Mouse (Mus musculus) MEL (cell line): ENCODE results near the gene Jarid2. TPM values are rescaled to one million over a fixed set of nuclear protein-coding genes. Genes with fewer than 3 reads are reported as not detected.

Experiments used
- DNase-seq: peaks from one replicate; pipeline ENCODE4 v3.0.0; 2011; ENCODE audit warnings: low read depth, low spot score
- H3K27ac ChIP-seq: 2 replicates; pipeline ENCODE4 v1.5.1; 2012; ENCODE audit warnings: low read depth, mild to moderate bottlenecking, control low read depth, low read length, moderate library complexity; ENCODE audit not compliant: control insufficient read depth
- H3K27me3 ChIP-seq, 2 experiments: fragments of 150-350 bp in 1 of 2; sonication (generic) in 1 of 2; 2 replicates each; pipeline ENCODE4 v1.6.1; 2012; ENCODE audit warnings: low read length in 2 of 2, mild to moderate bottlenecking in 2 of 2, improper control_type of control experiment in 1 of 2, moderate library complexity in 1 of 2; ENCODE audit not compliant: insufficient read depth in 2 of 2, control insufficient read depth in 1 of 2
- H3K36me3 ChIP-seq, 2 experiments: 2 replicates each; pipeline ENCODE4 v1.6.1; 2012 to 2014; ENCODE audit warnings: low read length in 2 of 2, improper control_type of control experiment in 1 of 2, inconsistent platforms in 1 of 2, mild to moderate bottlenecking in 1 of 2; ENCODE audit not compliant: insufficient read depth in 2 of 2, control insufficient read depth in 1 of 2
- H3K4me1 ChIP-seq, 2 experiments: fragments of 150-350 bp in 1 of 2; sonication (generic) in 1 of 2; 2 replicates each; pipeline ENCODE4 v1.6.1; 2012; ENCODE audit warnings: low read length in 2 of 2, improper control_type of control experiment in 1 of 2, mild to moderate bottlenecking in 1 of 2; ENCODE audit not compliant: insufficient read depth in 2 of 2, control insufficient read depth in 1 of 2
- H3K4me3 ChIP-seq, 2 experiments: fragments of 150-350 bp in 1 of 2; sonication (generic) in 1 of 2; 2 replicates each; pipeline ENCODE4 v1.5.1; 2012; ENCODE audit warnings: low read depth in 2 of 2, low read length in 2 of 2, mild to moderate bottlenecking in 2 of 2, moderate library complexity in 2 of 2, control low read depth in 1 of 2, improper control_type of control experiment in 1 of 2; ENCODE audit not compliant: control insufficient read depth in 1 of 2, insufficient read depth in 1 of 2
- H3K79me2 ChIP-seq: 2 replicates; pipeline ENCODE4 v1.6.1; 2012; ENCODE audit warnings: mild to moderate bottlenecking, low read length, moderate library complexity; ENCODE audit not compliant: control insufficient read depth, poor library complexity, insufficient read depth
- H3K9ac ChIP-seq: 2 replicates; pipeline ENCODE4 v1.6.1; 2012; ENCODE audit warnings: low read depth, mild to moderate bottlenecking, control low read depth, low read length, moderate library complexity; ENCODE audit not compliant: control insufficient read depth, poor library complexity, severe bottlenecking
- H3K9me3 ChIP-seq: fragments of 150-350 bp; sonication (generic); replicated peaks from 2 replicates; pipeline ENCODE4 v1.6.1; 2012; ENCODE audit warnings: mild to moderate bottlenecking, low read length, improper control_type of control experiment, moderate library complexity; ENCODE audit not compliant: insufficient read depth
- CTCF ChIP-seq, 3 experiments: IDR thresholded peaks in 2 of 3; conservative IDR thresholded peaks in 1 of 3; 2 replicates each; pipeline ENCODE4 v1.5.1; 2011 to 2012; ENCODE audit warnings: low read length in 3 of 3, low read depth in 2 of 3, mild to moderate bottlenecking in 2 of 3, improper control_type of control experiment in 1 of 3, inconsistent platforms in 1 of 3, mixed read lengths in 1 of 3, moderate library complexity in 1 of 3; ENCODE audit not compliant: control insufficient read depth in 1 of 3, insufficient read depth in 1 of 3, poor library complexity in 1 of 3, severe bottlenecking in 1 of 3
- EP300 ChIP-seq, 2 experiments: IDR thresholded peaks; 2 replicates each; pipeline ENCODE4 v1.6.1; 2011; ENCODE audit warnings: improper control_type of control experiment in 2 of 2, low read length in 2 of 2, low read depth in 1 of 2, mild to moderate bottlenecking in 1 of 2
- GABPA ChIP-seq: IDR thresholded peaks from 2 replicates; pipeline ENCODE4 v1.6.1; 2012; ENCODE audit warnings: low read depth, mild to moderate bottlenecking, inconsistent platforms, low read length, improper control_type of control experiment, moderate library complexity
- HCFC1 ChIP-seq: IDR thresholded peaks from 2 replicates; pipeline ENCODE4 v1.6.1; 2012; ENCODE audit warnings: low read depth, mild to moderate bottlenecking, inconsistent platforms, low read length, improper control_type of control experiment, moderate library complexity
- KAT2A ChIP-seq: conservative IDR thresholded peaks from 2 replicates; pipeline ENCODE4 v1.6.1; 2012; ENCODE audit warnings: low read depth, low read length, improper control_type of control experiment, inconsistent platforms
- MXI1 ChIP-seq: IDR thresholded peaks from 2 replicates; pipeline ENCODE4 v1.6.1; 2011; ENCODE audit warnings: mild to moderate bottlenecking, low read depth, low read length, improper control_type of control experiment
- MYC ChIP-seq: IDR thresholded peaks from 2 replicates; pipeline ENCODE4 v1.6.1; 2011; ENCODE audit warnings: low read depth, mild to moderate bottlenecking, low read length, improper control_type of control experiment, moderate library complexity
- RCOR1 ChIP-seq: IDR thresholded peaks from 2 replicates; pipeline ENCODE4 v1.6.1; 2012; ENCODE audit warnings: low read depth, mild to moderate bottlenecking, inconsistent platforms, low read length, improper control_type of control experiment
- TBP ChIP-seq: IDR thresholded peaks from 2 replicates; pipeline ENCODE4 v1.8.0; 2011; ENCODE audit warnings: low read depth, low read length, improper control_type of control experiment
- TCF12 ChIP-seq: IDR thresholded peaks from 2 replicates; pipeline ENCODE4 v1.6.1; 2014; ENCODE audit warnings: low read depth, mild to moderate bottlenecking, inconsistent platforms, low read length, improper control_type of control experiment, moderate library complexity
- UBTF ChIP-seq: IDR thresholded peaks from 2 replicates; pipeline ENCODE4 v1.6.1; 2012; ENCODE audit warnings: low read depth, mild to moderate bottlenecking, inconsistent platforms, low read length, improper control_type of control experiment, moderate library complexity, borderline replicate concordance; ENCODE audit not compliant: insufficient read depth
- USF2 ChIP-seq, 2 experiments: IDR thresholded peaks; 2 replicates each; pipeline ENCODE4 v1.6.1; 2011 to 2012; ENCODE audit warnings: improper control_type of control experiment in 2 of 2, low read length in 2 of 2, borderline replicate concordance in 1 of 2, inconsistent platforms in 1 of 2, low read depth in 1 of 2, mild to moderate bottlenecking in 1 of 2; ENCODE audit not compliant: insufficient read depth in 1 of 2
- ZKSCAN1 ChIP-seq: IDR thresholded peaks from 2 replicates; pipeline ENCODE4 v1.6.1; 2012; ENCODE audit warnings: low read depth, mild to moderate bottlenecking, inconsistent platforms, low read length, improper control_type of control experiment, moderate library complexity
- ZNF384 ChIP-seq: IDR thresholded peaks from 2 replicates; pipeline ENCODE4 v1.6.1; 2012; ENCODE audit warnings: low read depth, mild to moderate bottlenecking, inconsistent platforms, low read length, improper control_type of control experiment
- polyA plus RNA-seq, 2 experiments: library from polyadenylated mRNA; stranded (reverse) in 1 of 2; unstranded in 1 of 2; fragments of >175 nt in 1 of 2; fragments of >200 nt in 1 of 2; gene quantifications; 2 replicates each; pipeline versions ENCODE4 v1.2.1 to v1.2.4; 2012; ENCODE audit warnings: low replicate concordance in 2 of 2, low read depth in 1 of 2; ENCODE audit not compliant: insufficient read length in 2 of 2, insufficient read depth in 1 of 2, missing spikeins in 1 of 2
- total RNA-seq: library from RNA; depleted of rRNA; stranded (reverse); fragments of 300-350 nt; gene quantifications from 2 replicates; pipeline ENCODE4 v1.2.3, GENCODE M21; 2012

Jarid2 gene
- total and polyA plus RNA-seq, 3 experiments = 5.4 to 76.5 (median 21.2) TPM

- H3K9ac ChIP-seq = no peak overlapping the region
- TF ChIP-seq TCF12 (no peak), ZKSCAN1 (no peak), TBP (no peak), MXI1 (no peak), ZNF384 (no peak), KAT2A (no peak), CTCF (IDR thresholded peaks at IDR 0.05 in 2 of 3, conservative IDR thresholded peaks at IDR 0.05 in 1 of 3; ENCODE audit: control insufficient read depth in 1 of 3, insufficient read depth in 1 of 3, low read depth in 2 of 3, low read length in 3 of 3, poor library complexity in 1 of 3, severe bottlenecking in 1 of 3) (no peak), USF2 (IDR thresholded peaks at IDR 0.05; ENCODE audit: borderline replicate concordance in 1 of 2, insufficient read depth in 1 of 2, low read depth in 1 of 2, low read length in 2 of 2) (no peak)
- H3K79me2 ChIP-seq = no peaks in the 10 kb centered on the region
- H3K27ac ChIP-seq = no peak overlapping the region
- no peak overlapping the region for H3K4me3 ChIP-seq
- H3K36me3 ChIP-seq = peaks cover 0 to 9% of the 10 kb centered on the region in 2 experiments; a peak in 2 of 4 replicates
- peaks cover 8 to 11% of the 10 kb centered on the region in 2 experiments for H3K4me1 ChIP-seq
- H3K9me3 ChIP-seq = no peaks in the 10 kb centered on the region
- no peak for DNase-seq
- no peaks in the 10 kb centered on the region for H3K27me3 ChIP-seq
Measured at GRCm38 (mm10) chr13:44706206-44706915, 22.9 kb upstream of the Jarid2 start.

GRCm38 (mm10) chr13:44707176-44707575 lies 22.1 kb upstream of the Jarid2 start:
- no peak overlapping the region for H3K27ac ChIP-seq
- DNase-seq = no peak
- H3K9me3 ChIP-seq = no peaks in the 10 kb centered on the region
- no peak overlapping the region for H3K4me3 ChIP-seq
- TF ChIP-seq EP300 (IDR thresholded peaks at IDR 0.05; ENCODE audit: low read depth in 1 of 2, low read length in 2 of 2) = no peak
- no peak for TF ChIP-seq GABPA
- no peak for TF ChIP-seq CTCF (IDR thresholded peaks at IDR 0.05 in 2 of 3, conservative IDR thresholded peaks at IDR 0.05 in 1 of 3; ENCODE audit: control insufficient read depth in 1 of 3, insufficient read depth in 1 of 3, low read depth in 2 of 3, low read length in 3 of 3, poor library complexity in 1 of 3, severe bottlenecking in 1 of 3)
- TF ChIP-seq MYC = no peak
- no peak for TF ChIP-seq HCFC1
- no peak for TF ChIP-seq UBTF
- no peak for TF ChIP-seq RCOR1
- H3K4me1 ChIP-seq = peaks cover 8 to 15% of the 10 kb centered on the region in 2 experiments
- H3K36me3 ChIP-seq = peaks cover 0 to 9% of the 10 kb centered on the region in 2 experiments; a peak in 2 of 4 replicates
- H3K27me3 ChIP-seq = no peaks in the 10 kb centered on the region
- H3K9ac ChIP-seq = no peak overlapping the region
- no peaks in the 10 kb centered on the region for H3K79me2 ChIP-seq
